Comparison of ENCODE assay signal across 26 mouse cellular contexts in genomic region chr13:70689452-70689960, GRCm38 (mm10).
"Had no signal": no experiment of that assay in that cellular context is flagged by ENCODE, and none has a peak within 500 bp of the region (broad histone marks: within the 10 kb centered on the region; RNA-seq: fewer than 3 reads in every experiment).

No protein-coding gene starts in this region.

- H3K36me3 ChIP-seq: heart, embryonic 10.5 days; heart, embryonic 12.5 days; hindbrain, embryonic 10.5 days; hindbrain, embryonic 12.5 days; hindbrain, embryonic 15.5 days; kidney, embryonic 15.5 days; limb, embryonic 13.5 days; limb, embryonic 15.5 days; liver, embryonic 12.5 days had no signal

- H3K4me3 ChIP-seq: gastrocnemius, adult 2 months; heart, embryonic 10.5 days; heart, embryonic 12.5 days; hindbrain, embryonic 10.5 days; hindbrain, embryonic 12.5 days; hindbrain, embryonic 15.5 days; kidney, embryonic 15.5 days; limb, embryonic 13.5 days; limb, embryonic 15.5 days; liver, embryonic 12.5 days had no signal

- DNase-seq: gastrocnemius, adult 2 months; gastrocnemius, postnatal 10 days; gastrocnemius, postnatal 25 days; heart, adult 18-20 months; heart, postnatal 10 days; heart, postnatal 4 days; kidney, adult 11 months; kidney, adult 2 months; kidney, adult 9 months; kidney, postnatal 10 days; kidney, postnatal 25 days; layer of hippocampus, adult 9-11 months; layer of hippocampus, postnatal 36 days; left cerebral cortex, postnatal 4 days had no signal

- H3K9ac ChIP-seq: heart, embryonic 12.5 days; hindbrain, embryonic 12.5 days; hindbrain, embryonic 15.5 days; kidney, embryonic 15.5 days; limb, embryonic 13.5 days; limb, embryonic 15.5 days; liver, embryonic 12.5 days; liver, embryonic 14.5 days had no signal

- H3K9me3 ChIP-seq: heart, embryonic 10.5 days; heart, embryonic 12.5 days; hindbrain, embryonic 10.5 days; hindbrain, embryonic 12.5 days; hindbrain, embryonic 15.5 days; kidney, embryonic 15.5 days; limb, embryonic 13.5 days; limb, embryonic 15.5 days; liver, embryonic 12.5 days had no signal

- ATAC-seq: hindbrain, postnatal 0 days; intestine, embryonic 16.5 days; liver, embryonic 12.5 days had no signal

- H3K27ac ChIP-seq: gastrocnemius, adult 2 months; heart, embryonic 10.5 days; hindbrain, embryonic 10.5 days; hindbrain, embryonic 12.5 days; hindbrain, embryonic 15.5 days; hindbrain, postnatal 0 days; kidney, embryonic 15.5 days; limb, embryonic 13.5 days; limb, embryonic 15.5 days; liver, embryonic 12.5 days; liver, embryonic 14.5 days had no signal

- H3K4me1 ChIP-seq: heart, embryonic 12.5 days; hindbrain, embryonic 12.5 days; hindbrain, embryonic 15.5 days; limb, embryonic 13.5 days; limb, embryonic 15.5 days; liver, embryonic 12.5 days had no signal

- H3K27me3 ChIP-seq: heart, embryonic 12.5 days; hindbrain, embryonic 12.5 days; hindbrain, embryonic 15.5 days; kidney, embryonic 15.5 days; limb, embryonic 13.5 days; limb, embryonic 15.5 days; liver, embryonic 12.5 days had no signal

- H3K4me2 ChIP-seq: heart, embryonic 12.5 days; hindbrain, embryonic 12.5 days; hindbrain, embryonic 15.5 days; kidney, embryonic 15.5 days; limb, embryonic 13.5 days; limb, embryonic 15.5 days; liver, embryonic 12.5 days had no signal
